ENCODE assay signal across 29 mouse cellular contexts in the genomic region with DNA sequence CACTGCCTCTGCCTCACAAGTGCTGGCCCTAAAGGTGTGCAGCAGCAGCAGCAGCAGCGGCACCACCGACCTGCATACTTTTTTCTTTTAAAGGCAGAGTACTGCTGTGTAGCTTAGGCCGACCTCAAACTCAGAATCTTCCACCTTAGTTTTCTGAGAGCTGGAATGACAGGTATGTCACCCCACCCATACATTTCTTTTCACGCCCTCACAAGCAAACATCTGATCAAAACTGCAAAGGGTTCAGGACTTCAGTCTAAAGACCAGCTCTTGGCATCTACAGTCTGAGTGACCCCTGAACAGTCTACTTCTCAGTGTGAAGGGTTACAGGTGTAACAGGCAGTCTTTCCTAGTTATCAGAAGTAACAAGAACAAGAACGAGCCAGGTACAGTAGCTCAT. TPM values are rescaled to one million over a fixed set of nuclear protein-coding genes. Genes with fewer than 3 reads are reported as not detected.
DNase-seq lines count a peak whose midpoint lies in the region; ATAC-seq and TF ChIP-seq lines count a peak whose summit lies in the region.
"Had no signal": no experiment of that assay in that cellular context is flagged by ENCODE, and none has a peak within 500 bp of the region (broad histone marks: within the 10 kb centered on the region; RNA-seq: fewer than 3 reads in every experiment).

No protein-coding gene starts in this region.

- no peaks in the 10 kb centered on the region for H3K36me3 ChIP-seq in lung, embryonic 16.5 days (ENCODE audit: control insufficient read depth, insufficient read depth, low read length)
- no peaks in the 10 kb centered on the region for H3K36me3 ChIP-seq in stomach, embryonic 15.5 days
- no peaks in the 10 kb centered on the region for H3K36me3 ChIP-seq in forebrain, postnatal 0 days (ENCODE audit: insufficient read depth)
- H3K36me3 ChIP-seq: embryonic facial prominence, embryonic 15.5 days; midbrain, embryonic 12.5 days had no signal

- DNase-seq in lung, postnatal 14 days = no peak
- DNase-seq in ZHBTc4 (ENCODE audit: low read depth, low spot score) = peak; percentile 79
- no peak for DNase-seq in forebrain, postnatal 0 days
- no peak for DNase-seq in heart, postnatal 36 days
- no peak for DNase-seq in heart, postnatal 25 days (ENCODE audit: low spot score)
- DNase-seq: adrenal gland, postnatal 10 days; cerebellum, adult 8-10 months; gastrocnemius, postnatal 36 days; heart, adult 18-20 months; kidney, adult 8-10 months; kidney, postnatal 10 days; left cerebral cortex, postnatal 4 days; liver, postnatal 0 days; lung, postnatal 4 days; right cerebral cortex, adult 18-20 months; right cerebral cortex, postnatal 4 days; thymus, postnatal 14 days had no signal

- no peak overlapping the region for H3K4me3 ChIP-seq in lung, embryonic 16.5 days (ENCODE audit: low read length)
- H3K4me3 ChIP-seq in stomach, embryonic 15.5 days (replicated peaks) = no peak overlapping the region
- H3K4me3 ChIP-seq in forebrain, postnatal 0 days (ENCODE audit: low read depth, low read length) = no peak overlapping the region
- H3K4me3 ChIP-seq: embryonic facial prominence, embryonic 10.5 days; embryonic facial prominence, embryonic 15.5 days; forebrain, embryonic 12.5 days; liver, embryonic 12.5 days; megakaryocyte, embryonic 14.5 days; midbrain, embryonic 12.5 days; myocyte; neural tube, embryonic 12.5 days had no signal

- H3K9ac ChIP-seq in lung, embryonic 16.5 days (ENCODE audit: low read length) = no peak overlapping the region
- no peak overlapping the region for H3K9ac ChIP-seq in stomach, embryonic 15.5 days
- no peak overlapping the region for H3K9ac ChIP-seq in forebrain, postnatal 0 days
- H3K9ac ChIP-seq: embryonic facial prominence, embryonic 15.5 days; forebrain, embryonic 12.5 days; hindbrain, embryonic 14.5 days; liver, embryonic 12.5 days; liver, postnatal 0 days; midbrain, embryonic 12.5 days; neural tube, embryonic 12.5 days had no signal

- peak; percentile 28; the same call in 1 of the 2 replicates for ATAC-seq in lung, embryonic 16.5 days (ENCODE audit: low read depth)
- ATAC-seq in stomach, embryonic 15.5 days (ENCODE audit: insufficient read depth, low FRiP score, low read depth) = no peak
- no peak for ATAC-seq in forebrain, postnatal 0 days
- ATAC-seq: liver, embryonic 12.5 days; liver, postnatal 0 days had no signal

- intact Hi-C loops in heart, postnatal 36 days (cut with DNase I) = no loop called here
- intact Hi-C loops in heart, postnatal 25 days (cut with DNase I) = no loop called here

- no peaks in the 10 kb centered on the region for H3K9me3 ChIP-seq in lung, embryonic 16.5 days (ENCODE audit: control insufficient read depth, low read length)
- no peaks in the 10 kb centered on the region for H3K9me3 ChIP-seq in stomach, embryonic 15.5 days
- H3K9me3 ChIP-seq in forebrain, postnatal 0 days (ENCODE audit: low read length) = no peaks in the 10 kb centered on the region
- H3K9me3 ChIP-seq: embryonic facial prominence, embryonic 10.5 days; embryonic facial prominence, embryonic 15.5 days; forebrain, embryonic 12.5 days; liver, embryonic 12.5 days; megakaryocyte, embryonic 14.5 days; midbrain, embryonic 12.5 days; neural tube, embryonic 12.5 days had no signal

- H3K4me2 ChIP-seq in lung, embryonic 16.5 days (ENCODE audit: low read depth, low read length) = no peak overlapping the region
- no peak overlapping the region for H3K4me2 ChIP-seq in stomach, embryonic 15.5 days
- no peak overlapping the region for H3K4me2 ChIP-seq in forebrain, postnatal 0 days (ENCODE audit: low read depth)
- H3K4me2 ChIP-seq: embryonic facial prominence, embryonic 15.5 days; forebrain, embryonic 12.5 days; heart, embryonic 11.5 days; hindbrain, embryonic 14.5 days; liver, embryonic 12.5 days; midbrain, embryonic 12.5 days; neural tube, embryonic 12.5 days had no signal

- no peaks in the 10 kb centered on the region for H3K27me3 ChIP-seq in lung, embryonic 16.5 days (ENCODE audit: control insufficient read depth, insufficient read depth, low read depth, low read length)
- H3K27me3 ChIP-seq in stomach, embryonic 15.5 days (replicated peaks) = no peaks in the 10 kb centered on the region
- H3K27me3 ChIP-seq in forebrain, postnatal 0 days (ENCODE audit: insufficient read depth, low read length) = no peaks in the 10 kb centered on the region
- H3K27me3 ChIP-seq: embryonic facial prominence, embryonic 15.5 days; forebrain, embryonic 12.5 days; liver, embryonic 12.5 days; megakaryocyte, embryonic 14.5 days; midbrain, embryonic 12.5 days; neural tube, embryonic 12.5 days had no signal

- 61% methylated on average over 5 of the region's 5 CpGs for WGBS in lung, embryonic 16.5 days
- WGBS in stomach, embryonic 15.5 days = 71% methylated on average over 5 of the region's 5 CpGs
- 96% methylated on average over 5 of the region's 5 CpGs for WGBS in forebrain, postnatal 0 days

- peaks cover 2% of the 10 kb centered on the region; the same call in 1 of the 2 replicates for H3K4me1 ChIP-seq in lung, embryonic 16.5 days (replicated peaks; ENCODE audit: control insufficient read depth, insufficient read depth, low read length)
- peaks cover 9% of the 10 kb centered on the region for H3K4me1 ChIP-seq in stomach, embryonic 15.5 days
- H3K4me1 ChIP-seq in forebrain, postnatal 0 days (ENCODE audit: insufficient read depth) = no peaks in the 10 kb centered on the region; the same call in 1 of the 2 replicates
- H3K4me1 ChIP-seq: midbrain, embryonic 12.5 days; neural tube, embryonic 12.5 days had no signal

- no peak for TF ChIP-seq CTCF in forebrain, postnatal 0 days (IDR thresholded peaks at IDR 0.05; ENCODE audit: low read depth)

- H3K27ac ChIP-seq in lung, embryonic 16.5 days (ENCODE audit: low read length) = peak overlapping the region; percentile 68
- H3K27ac ChIP-seq in stomach, embryonic 15.5 days = peak overlapping the region; percentile 10; the same call in 1 of the 2 replicates
- no peak overlapping the region for H3K27ac ChIP-seq in forebrain, postnatal 0 days (ENCODE audit: low read depth, low read length)
- H3K27ac ChIP-seq: embryonic facial prominence, embryonic 10.5 days; embryonic facial prominence, embryonic 15.5 days; forebrain, embryonic 12.5 days; hindbrain, embryonic 14.5 days; liver, embryonic 12.5 days; midbrain, embryonic 12.5 days; neural tube, embryonic 12.5 days had no signal

RNA-seq across cellular contexts. Expression of a gene that starts 18.2 kb away (rescaled TPM):
- polyA plus RNA-seq in lung, embryonic 16.5 days (2015; fragmentation: Nextera tagmentation; extraction: Ambion mirVana) = 53.1 and 54.5 TPM in 2 replicates
- 70.5 and 75.9 TPM in 2 replicates for polyA plus RNA-seq in stomach, embryonic 15.5 days (2015; fragmentation: Nextera tagmentation; extraction: Ambion mirVana)
- 148 and 173 TPM in 2 replicates for total RNA-seq in forebrain, postnatal 0 days (2014; rRNA removed)
- 87.7 and 98.6 TPM in 2 replicates for polyA plus RNA-seq in forebrain, postnatal 0 days (2015; fragmentation: Nextera tagmentation; extraction: Ambion mirVana)
- total RNA-seq in heart, postnatal 36 days (2021) = 10 to 100 TPM; 17.6 to 24.8 TPM
- total RNA-seq in heart, postnatal 25 days (2021) = 10 to 100 TPM; 17.2 to 18.5 TPM
